Mouse (Mus musculus): Measurements from ENCODE around the gene Mbtps1. TPM values are rescaled to one million over a fixed set of nuclear protein-coding genes. Genes with fewer than 3 reads are reported as not detected.

Mbtps1 gene
- 131 TPM in 2 replicates for polyA plus RNA-seq (2015; fragmentation: Nextera tagmentation; extraction: Ambion mirVana)

GRCm38 (mm10) chr8:119558603-119559401 lies at the start of gene Mbtps1:
Gene Mbtps1 (minus strand): TSS chr8:119558735.
- Histone ChIP-seq H3K9me3 (ENCODE audit: low read length) (no peaks in the 10 kb centered on the region), H3K4me1 (ENCODE audit: insufficient read depth, low read length) (peaks cover 21% of the 10 kb centered on the region), H3K9ac (replicated peaks; ENCODE audit: low read length) (peak within 1 kb of the TSS; percentile 90), H3K4me2 (replicated peaks; ENCODE audit: low read depth, low read length) (peak within 1 kb of the TSS; percentile 83), H3K27me3 (ENCODE audit: insufficient read depth, low read length) (no peaks in the 10 kb centered on the region), H3K27ac (ENCODE audit: low read length) (peak within 1 kb of the TSS; percentile 92), H3K4me3 (ENCODE audit: low read length) (peak within 1 kb of the TSS; percentile 83), H3K36me3 (ENCODE audit: insufficient read depth, low read length) (peaks cover 12% of the 10 kb centered on the region; the same call in 1 of the 2 replicates)
- peak; percentile 97 for ATAC-seq (ENCODE audit: low FRiP score, low TSS enrichment)
- WGBS: 5% methylated on average over 63 of the region's 63 CpGs

DNA sequence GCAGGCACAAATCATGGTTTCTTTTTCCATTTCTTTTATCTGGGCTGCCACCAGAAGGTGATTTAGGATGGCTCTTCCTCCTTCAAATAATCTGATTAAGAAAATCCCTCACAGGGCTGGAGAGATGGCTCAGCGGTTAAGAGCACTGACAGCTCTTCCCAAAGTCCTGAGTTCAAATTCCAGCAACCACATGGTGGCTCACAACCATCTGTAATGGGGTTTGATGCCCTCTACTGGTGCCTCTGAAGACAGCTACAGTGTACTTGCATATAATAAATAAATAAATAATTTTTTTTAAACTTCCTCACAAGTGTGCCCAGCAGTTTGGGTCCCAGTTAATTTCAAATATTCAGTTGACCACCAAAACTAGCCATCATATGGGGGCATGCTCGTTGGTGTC lies 47.7 kb upstream of the Mbtps1 start:
- ATAC-seq (ENCODE audit: low FRiP score, low TSS enrichment): no peak
- 88% methylated on average over 2 of the region's 2 CpGs for WGBS

GRCm38 (mm10) chr8:119604996-119605395 lies 46.5 kb upstream of the Mbtps1 start, which contains the start of gene Taf1c:
Gene Taf1c (minus strand): TSS chr8:119605222.
- ATAC-seq (ENCODE audit: low FRiP score, low TSS enrichment): peak; percentile 86
- peaks cover 27% of the 10 kb centered on the region for H3K36me3 ChIP-seq (ENCODE audit: insufficient read depth, low read length)
- peak within 1 kb of the TSS; percentile 74 for H3K4me3 ChIP-seq (ENCODE audit: low read length)
- 0 out of 2 replicates have a peak within 1 kb of the TSS, but pooled peaks have one; percentile 31 for H3K27ac ChIP-seq (ENCODE audit: low read length)
- peak within 1 kb of the TSS; percentile 83 for H3K9ac ChIP-seq (replicated peaks; ENCODE audit: low read length)
- H3K4me2 ChIP-seq (replicated peaks; ENCODE audit: low read depth, low read length): peak within 1 kb of the TSS; percentile 88
- peaks cover 9% of the 10 kb centered on the region for H3K4me1 ChIP-seq (ENCODE audit: insufficient read depth, low read length)
- WGBS: under 1% methylated on average over 23 of the region's 23 CpGs
- no peaks in the 10 kb centered on the region for H3K27me3 ChIP-seq (ENCODE audit: insufficient read depth, low read length)
- H3K9me3 ChIP-seq (ENCODE audit: low read length): peaks cover 8% of the 10 kb centered on the region

More for the DNA sequence above, 47.7 kb upstream of the Mbtps1 start:
- Histone ChIP-seq H3K27ac (ENCODE audit: low read length) (no peak overlapping the region), H3K9me3 (ENCODE audit: low read length) (peaks cover 8% of the 10 kb centered on the region), H3K36me3 (ENCODE audit: insufficient read depth, low read length) (peaks cover 16% of the 10 kb centered on the region), H3K4me1 (ENCODE audit: insufficient read depth, low read length) (peaks cover 9% of the 10 kb centered on the region), H3K4me2 (replicated peaks; ENCODE audit: low read depth, low read length) (no peak overlapping the region), H3K9ac (replicated peaks; ENCODE audit: low read length) (no peak overlapping the region), H3K4me3 (ENCODE audit: low read length) (no peak overlapping the region), H3K27me3 (ENCODE audit: insufficient read depth, low read length) (no peaks in the 10 kb centered on the region)

DNA sequence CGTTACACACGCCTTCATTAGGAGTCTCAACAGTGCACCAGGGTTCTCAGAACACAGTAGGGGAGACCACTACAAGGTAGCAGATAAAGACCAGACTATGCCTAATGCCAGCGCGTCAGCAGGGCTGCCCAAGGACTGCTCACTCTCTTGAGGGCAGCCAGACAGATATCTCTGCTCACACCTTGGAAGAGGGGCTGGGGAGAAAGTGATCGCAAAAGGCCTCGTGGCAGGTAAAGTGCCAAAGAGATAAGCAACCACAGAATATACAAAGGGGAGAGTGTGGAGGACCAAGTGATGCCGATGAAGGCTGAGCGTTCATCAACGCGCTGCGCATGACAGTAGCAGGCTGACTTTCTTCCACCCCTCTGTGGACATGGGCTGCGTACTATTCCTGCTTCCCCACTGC lies 45.9 kb upstream of the Mbtps1 start:
- Histone ChIP-seq H3K4me1 (ENCODE audit: insufficient read depth, low read length) (peaks cover 9% of the 10 kb centered on the region), H3K9me3 (ENCODE audit: low read length) (peaks cover 5% of the 10 kb centered on the region), H3K27me3 (ENCODE audit: insufficient read depth, low read length) (no peaks in the 10 kb centered on the region), H3K4me2 (replicated peaks; ENCODE audit: low read depth, low read length) (peak overlapping the region; percentile 88), H3K9ac (replicated peaks; ENCODE audit: low read length) (peak overlapping the region; percentile 83), H3K27ac (ENCODE audit: low read length) (0 out of 2 replicates have a peak overlapping the region, but pooled peaks have one; percentile 31), H3K4me3 (ENCODE audit: low read length) (peak overlapping the region; percentile 74), H3K36me3 (ENCODE audit: insufficient read depth, low read length) (peaks cover 29% of the 10 kb centered on the region)
- ATAC-seq (ENCODE audit: low FRiP score, low TSS enrichment): no peak
- WGBS: 40% methylated on average over 12 of the region's 12 CpGs

DNA sequence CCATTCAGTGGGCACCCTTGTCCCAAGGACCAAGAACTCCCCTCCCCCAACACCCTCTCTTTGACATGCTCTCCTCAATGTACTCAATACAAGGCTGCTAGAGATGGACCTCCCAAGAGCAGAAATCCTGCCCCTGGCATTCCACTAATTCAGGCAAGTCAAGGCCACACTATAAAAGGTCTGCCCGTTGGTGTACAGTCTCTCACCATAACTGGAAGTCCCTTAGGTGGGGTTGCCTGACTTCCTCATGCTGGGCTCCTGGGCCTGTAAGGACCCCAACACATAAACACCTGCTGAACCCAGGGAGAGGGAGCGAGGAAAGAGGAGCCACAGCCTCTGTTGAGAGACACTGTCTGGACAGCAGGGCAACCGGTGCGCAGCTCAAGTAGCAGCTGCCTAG lies 45.2 kb upstream of the Mbtps1 start:
- Histone ChIP-seq H3K4me2 (replicated peaks; ENCODE audit: low read depth, low read length) (no peak overlapping the region; the same call in 1 of the 2 replicates), H3K27me3 (ENCODE audit: insufficient read depth, low read length) (no peaks in the 10 kb centered on the region), H3K36me3 (ENCODE audit: insufficient read depth, low read length) (peaks cover 36% of the 10 kb centered on the region), H3K9me3 (ENCODE audit: low read length) (no peaks in the 10 kb centered on the region), H3K27ac (ENCODE audit: low read length) (no peak overlapping the region), H3K4me3 (ENCODE audit: low read length) (no peak overlapping the region), H3K9ac (replicated peaks; ENCODE audit: low read length) (no peak overlapping the region), H3K4me1 (ENCODE audit: insufficient read depth, low read length) (peaks cover 9% of the 10 kb centered on the region)
- WGBS: 92% methylated on average over 4 of the region's 4 CpGs
- no peak for ATAC-seq (ENCODE audit: low FRiP score, low TSS enrichment)

GRCm38 (mm10) chr8:119591456-119591855 lies 32.9 kb upstream of the Mbtps1 start:
- WGBS: 87% methylated on average over 7 of the region's 7 CpGs
- H3K4me1 ChIP-seq (ENCODE audit: insufficient read depth, low read length): 0 out of 2 replicates have a peak, but pooled peaks cover 5% of the 10 kb centered on the region
- H3K27ac ChIP-seq (ENCODE audit: low read length): no peak overlapping the region
- H3K9me3 ChIP-seq (ENCODE audit: low read length): no peaks in the 10 kb centered on the region
- no peaks in the 10 kb centered on the region for H3K36me3 ChIP-seq (ENCODE audit: insufficient read depth, low read length)
- no peak overlapping the region for H3K9ac ChIP-seq (replicated peaks; ENCODE audit: low read length)
- H3K4me2 ChIP-seq (replicated peaks; ENCODE audit: low read depth, low read length): no peak overlapping the region
- no peak overlapping the region for H3K4me3 ChIP-seq (ENCODE audit: low read length)
- no peak for ATAC-seq (ENCODE audit: low FRiP score, low TSS enrichment)
- no peaks in the 10 kb centered on the region for H3K27me3 ChIP-seq (ENCODE audit: insufficient read depth, low read length)

DNA sequence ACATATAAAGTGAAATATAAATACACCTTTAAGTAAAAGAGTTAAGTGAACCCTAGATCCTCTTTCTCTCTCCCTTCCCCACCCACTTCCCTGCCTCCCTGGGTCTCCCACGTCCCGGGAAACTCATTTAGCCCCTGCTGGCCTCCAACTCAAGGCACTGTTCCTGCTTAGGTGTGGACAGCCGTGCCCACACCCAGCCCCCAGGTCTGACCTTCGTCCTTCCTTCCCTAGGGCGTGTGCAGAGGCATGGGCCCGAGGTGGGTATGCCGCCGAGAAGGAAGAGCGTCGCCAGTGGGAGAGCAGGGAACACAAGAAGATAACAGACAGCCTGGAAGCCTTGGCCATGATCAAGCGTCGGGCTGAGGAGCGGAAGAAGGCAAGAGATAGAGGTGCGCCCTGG lies 31.8 kb upstream of the Mbtps1 start:
- H3K4me3 ChIP-seq (ENCODE audit: low read length): no peak overlapping the region
- H3K4me2 ChIP-seq (replicated peaks; ENCODE audit: low read depth, low read length): no peak overlapping the region
- no peak for ATAC-seq (ENCODE audit: low FRiP score, low TSS enrichment)
- H3K9me3 ChIP-seq (ENCODE audit: low read length): no peaks in the 10 kb centered on the region
- H3K27ac ChIP-seq (ENCODE audit: low read length): no peak overlapping the region
- 0 out of 2 replicates have a peak, but pooled peaks cover 5% of the 10 kb centered on the region for H3K4me1 ChIP-seq (ENCODE audit: insufficient read depth, low read length)
- WGBS: 72% methylated on average over 14 of the region's 14 CpGs
- no peaks in the 10 kb centered on the region for H3K27me3 ChIP-seq (ENCODE audit: insufficient read depth, low read length)
- no peaks in the 10 kb centered on the region for H3K36me3 ChIP-seq (ENCODE audit: insufficient read depth, low read length)
- H3K9ac ChIP-seq (replicated peaks; ENCODE audit: low read length): no peak overlapping the region

DNA sequence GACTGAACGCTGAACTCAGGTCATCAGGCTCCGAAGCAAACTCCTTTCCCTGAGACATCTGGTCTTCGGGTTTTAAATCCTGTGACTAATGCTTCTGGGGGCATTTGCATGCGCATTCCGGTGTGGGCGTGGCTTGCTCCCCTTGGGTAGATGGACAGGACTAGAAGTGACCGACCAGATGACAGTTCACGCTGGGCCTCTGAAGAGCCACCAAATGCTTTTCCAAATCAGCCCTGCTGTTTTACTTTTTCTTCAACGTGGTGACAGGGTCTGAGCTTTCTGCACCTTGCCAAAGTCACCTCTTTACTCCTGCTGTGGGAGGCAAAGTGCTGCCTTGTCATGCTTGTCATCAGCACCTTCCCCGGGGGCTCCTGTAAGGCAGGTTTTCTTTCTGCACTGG lies 30.3 kb upstream of the Mbtps1 start:
- 23% methylated on average over 10 of the region's 10 CpGs for WGBS
- no peak overlapping the region for H3K4me2 ChIP-seq (replicated peaks; ENCODE audit: low read depth, low read length)
- no peaks in the 10 kb centered on the region for H3K27me3 ChIP-seq (ENCODE audit: insufficient read depth, low read length)
- H3K4me3 ChIP-seq (ENCODE audit: low read length): no peak overlapping the region
- ATAC-seq (ENCODE audit: low FRiP score, low TSS enrichment): no peak
- H3K27ac ChIP-seq (ENCODE audit: low read length): no peak overlapping the region
- H3K9ac ChIP-seq (replicated peaks; ENCODE audit: low read length): no peak overlapping the region; the same call in 1 of the 2 replicates
- no peaks in the 10 kb centered on the region for H3K36me3 ChIP-seq (ENCODE audit: insufficient read depth, low read length)
- no peaks in the 10 kb centered on the region for H3K9me3 ChIP-seq (ENCODE audit: low read length)
- H3K4me1 ChIP-seq (ENCODE audit: insufficient read depth, low read length): 0 out of 2 replicates have a peak, but pooled peaks cover 5% of the 10 kb centered on the region

DNA sequence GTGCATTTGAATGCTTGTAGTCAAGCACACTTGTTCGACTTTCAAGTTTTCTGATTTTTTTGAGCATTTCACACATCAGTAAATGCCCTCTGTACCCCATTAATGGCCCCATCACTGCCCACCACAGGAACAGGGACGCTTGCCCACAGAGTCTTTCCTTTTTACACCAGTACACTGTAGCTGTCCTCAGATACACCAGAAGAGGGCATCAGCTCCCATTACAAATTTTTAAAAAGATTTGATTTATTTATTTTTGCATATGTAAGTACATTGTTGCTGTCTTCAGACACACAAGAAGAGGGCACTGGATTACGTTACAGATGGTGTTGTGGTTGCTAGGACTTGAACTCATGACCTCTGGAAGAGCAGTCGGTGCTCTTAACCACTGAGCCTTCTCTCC lies 29.8 kb upstream of the Mbtps1 start:
- ATAC-seq (ENCODE audit: low FRiP score, low TSS enrichment): no peak
- Histone ChIP-seq H3K27me3 (ENCODE audit: insufficient read depth, low read length) (no peaks in the 10 kb centered on the region), H3K9me3 (ENCODE audit: low read length) (no peaks in the 10 kb centered on the region), H3K36me3 (ENCODE audit: insufficient read depth, low read length) (no peaks in the 10 kb centered on the region), H3K9ac (replicated peaks; ENCODE audit: low read length) (no peak overlapping the region), H3K27ac (ENCODE audit: low read length) (no peak overlapping the region), H3K4me2 (replicated peaks; ENCODE audit: low read depth, low read length) (no peak overlapping the region), H3K4me3 (ENCODE audit: low read length) (no peak overlapping the region), H3K4me1 (ENCODE audit: insufficient read depth, low read length) (0 out of 2 replicates have a peak, but pooled peaks cover 5% of the 10 kb centered on the region)
- WGBS: 58% methylated on average over 4 of the region's 4 CpGs

- H3K9ac ChIP-seq (replicated peaks; ENCODE audit: low read length): peak overlapping the region; percentile 46
- no peaks in the 10 kb centered on the region for H3K36me3 ChIP-seq (ENCODE audit: insufficient read depth, low read length)
- no peaks in the 10 kb centered on the region for H3K27me3 ChIP-seq (ENCODE audit: insufficient read depth, low read length)
- H3K4me3 ChIP-seq (ENCODE audit: low read length): peak overlapping the region; percentile 37
- H3K4me1 ChIP-seq (ENCODE audit: insufficient read depth, low read length): 0 out of 2 replicates have a peak, but pooled peaks cover 5% of the 10 kb centered on the region
- 0 out of 2 replicates have a peak, but pooled peaks have one; percentile 49 for ATAC-seq (ENCODE audit: low FRiP score, low TSS enrichment)
- peak overlapping the region; percentile 54 for H3K4me2 ChIP-seq (replicated peaks; ENCODE audit: low read depth, low read length)
- WGBS: 14% methylated on average over 23 of the region's 24 CpGs
- H3K27ac ChIP-seq (ENCODE audit: low read length): no peak overlapping the region
- no peaks in the 10 kb centered on the region for H3K9me3 ChIP-seq (ENCODE audit: low read length)
Observed at GRCm38 (mm10) chr8:119585901-119586300, 27.4 kb upstream of the Mbtps1 start.
